Mouse (Mus musculus): ENCODE measurements around the gene Alkbh1. TPM values are rescaled to one million over a fixed set of nuclear protein-coding genes. Genes with fewer than 3 reads are reported as not detected.

Alkbh1 gene
- total RNA-seq, 2 experiments from 2014 or later, result 16.5 to 16.8 TPM

GRCm38 (mm10) chr12:87389231-87389630 lies 54.6 kb downstream of the Alkbh1 start:
- no peak for DNase-seq (ENCODE audit: low spot score in 2 of 2)
- intact Hi-C loops (cut with DNase I), result loop anchor here (2.0 kb wide), 1 partner anchor 22 kb away; no protein-coding TSS in a partner anchor

- intact Hi-C loops (cut with DNase I), result loop anchor here (1.0 to 2.0 kb wide), 2 partner anchors 23 to 84 kb away; partner anchors contain the start of gene Snw1
These were observed 55.6 kb downstream of the Alkbh1 start, which contains the start of gene Sptlc2 for GRCm38 (mm10) chr12:87388122-87388774. Gene Sptlc2, minus strand, starts transcription at chr12:87388355.

DNA sequence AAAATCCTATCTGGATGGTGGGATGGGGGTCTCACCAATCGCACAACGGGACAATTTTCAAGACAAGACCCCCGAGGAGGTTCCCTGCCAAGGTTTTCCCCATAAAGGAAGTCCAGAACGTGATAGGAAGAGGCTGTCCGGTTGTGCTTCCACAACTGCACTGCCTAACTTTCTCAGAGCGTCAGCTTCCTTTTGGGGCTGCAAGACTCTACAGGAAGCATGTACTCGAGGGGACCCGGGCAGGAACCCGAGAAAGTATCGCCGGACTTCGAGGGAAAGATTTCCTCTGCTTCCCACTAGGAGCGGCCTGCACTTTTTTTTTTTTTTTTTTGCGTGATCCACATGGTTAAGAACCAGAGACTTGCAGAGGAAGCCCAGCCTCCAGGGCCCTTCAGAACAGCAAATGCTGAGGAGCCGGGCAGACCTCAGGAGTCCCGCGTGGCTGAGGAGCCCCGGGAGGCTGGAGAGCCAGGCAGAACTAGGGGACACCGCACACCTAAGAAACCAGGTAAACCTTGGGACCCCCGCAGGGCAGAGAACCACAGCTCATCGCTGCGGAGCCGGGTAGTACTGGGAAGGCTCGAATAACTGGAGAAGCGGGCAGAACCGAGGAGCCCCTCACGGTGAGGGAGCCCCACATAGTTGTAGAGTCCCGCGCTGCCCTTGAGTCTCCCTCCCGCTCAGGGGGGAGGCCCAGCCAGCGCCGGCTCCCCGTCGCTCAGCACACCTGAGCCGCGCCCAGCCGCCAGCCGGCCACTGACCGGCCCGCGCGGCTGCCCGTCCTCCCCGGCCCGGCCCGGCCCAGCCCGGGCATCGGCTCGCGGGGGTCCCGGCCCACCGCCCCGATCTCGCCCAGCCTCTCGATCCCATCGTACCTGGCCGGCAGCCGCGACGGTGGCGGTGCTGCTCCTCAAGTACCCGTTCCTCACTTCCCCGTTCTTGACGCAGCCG lies 56.4 kb downstream of the Alkbh1 start:
- intact Hi-C loops (cut with DNase I), result loop anchor here (1.0 to 2.0 kb wide), 2 partner anchors 23 to 85 kb away; partner anchors contain the start of gene Snw1

More at GRCm38 (mm10) chr12:87388122-87388774, 55.6 kb downstream of the Alkbh1 start, which contains the start of gene Sptlc2:
- peak; percentile 99 to 100 for DNase-seq (ENCODE audit: low spot score in 2 of 2)

GRCm38 (mm10) chr12:87385051-87385450 lies 58.8 kb downstream of the Alkbh1 start:
- no peak for DNase-seq (ENCODE audit: low spot score in 2 of 2)
- intact Hi-C loops (cut with DNase I), result no loop called here

More for the DNA sequence above, 56.4 kb downstream of the Alkbh1 start:
- peak; percentile 22 to 37 for DNase-seq (ENCODE audit: low spot score in 2 of 2)

DNA sequence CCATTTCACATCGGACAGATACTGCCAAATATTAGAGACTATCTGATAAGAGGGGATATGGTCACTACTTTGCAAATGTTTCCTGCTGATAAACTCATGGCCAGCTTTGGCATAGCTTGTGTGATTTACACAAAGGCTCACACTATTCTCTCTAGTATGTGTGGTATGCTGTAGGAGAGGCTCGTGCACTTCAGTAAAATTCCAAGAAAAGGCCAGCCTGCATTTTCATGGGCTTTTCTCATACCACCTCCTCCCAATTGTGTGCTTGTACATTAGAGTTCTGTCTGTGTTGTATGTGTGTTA lies 62.5 kb downstream of the Alkbh1 start:
- intact Hi-C loops (cut with DNase I), result no loop called here
- DNase-seq (ENCODE audit: low spot score in 2 of 2), result no peak

- DNase-seq (ENCODE audit: low spot score in 2 of 2), result no peak
- intact Hi-C loops (cut with DNase I), result no loop called here
These were observed 63.0 kb downstream of the Alkbh1 start for GRCm38 (mm10) chr12:87380586-87381379.

DNA sequence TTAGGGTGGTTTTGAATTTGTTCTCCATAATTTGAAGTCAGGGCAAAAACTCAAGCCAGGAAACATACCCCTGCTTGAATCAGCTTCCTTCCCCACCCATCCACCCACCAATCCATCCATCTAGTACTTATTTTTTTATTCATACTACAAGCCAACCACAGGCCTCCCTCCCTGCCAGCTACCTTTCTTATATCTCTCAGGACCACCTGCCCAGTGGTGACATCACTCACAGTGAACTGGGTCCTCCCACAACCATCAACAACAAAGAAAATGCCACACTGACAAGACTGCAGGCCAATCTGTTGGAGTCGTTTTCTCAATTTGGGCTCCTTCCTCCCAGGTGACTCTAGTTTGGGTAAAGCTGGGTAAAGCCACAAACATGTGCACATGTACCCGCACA lies 64.3 kb downstream of the Alkbh1 start:
- no peak for DNase-seq (ENCODE audit: low spot score in 2 of 2)
- intact Hi-C loops (cut with DNase I), result no loop called here

Small RNAs within 50 kb of the gene (microRNA-seq; reads per million reads assigned to microRNA genes)
- gene Mir3068, result 60.8 to 86.2 reads per million in 2 experiments

Other genes with a start within 250 kb of the Alkbh1 start
- gene Samd15, start 244.3 kb downstream of the Alkbh1 start, total RNA-seq (2021), result 1 to 10 TPM; 4.5 to 4.7 TPM
- gene Tmed8, start 243.6 kb downstream of the Alkbh1 start, total RNA-seq (2021), result 10 to 100 TPM; 30.7 to 32.4 TPM
- 1 to 10 TPM; 1.7 to 2.0 TPM for gene Noxred1, start 205.3 kb downstream of the Alkbh1 start, total RNA-seq (2021)
- 10 to 100 TPM; 52.7 to 54.4 TPM for gene Vipas39, start 177.8 kb downstream of the Alkbh1 start, total RNA-seq (2021)
- 100 to 1,000 TPM; 173 to 176 TPM for gene Ahsa1, start 177.5 kb downstream of the Alkbh1 start, total RNA-seq (2021)
- gene Ism2, start 144.3 kb downstream of the Alkbh1 start, total RNA-seq (2021), result under 1 TPM; 0.18 to 0.43 TPM
- gene Sptlc2, start 55.7 kb downstream of the Alkbh1 start, total RNA-seq (2021), result 10 to 100 TPM; 35.3 to 37.9 TPM
- 10 to 100 TPM; 89.2 to 93.5 TPM for gene Slirp, start 121 bp downstream of the Alkbh1 start, total RNA-seq (2021)
- gene Snw1, start 28.3 kb upstream of the Alkbh1 start, total RNA-seq (2021), result 10 to 100 TPM; 63.7 to 73.1 TPM
- gene Gm5788, start 50.7 kb upstream of the Alkbh1 start, total RNA-seq (2021), result not detected
- gene Gm8300, start 70.3 kb upstream of the Alkbh1 start, total RNA-seq (2021), result not detected
- gene Oog1, start 158.7 kb upstream of the Alkbh1 start, total RNA-seq (2021), result not detected
- gene Gm4027, start 174.9 kb upstream of the Alkbh1 start, total RNA-seq (2021), result not detected
- gene Gm16381, start 200.6 kb upstream of the Alkbh1 start, total RNA-seq (2021), result not detected

All from left cerebral cortex, postnatal 25 days (tissue).